Mouse (Mus musculus) hindbrain, embryonic 14.5 days (tissue): ENCODE measurements at regions not wholly inside any gene's neighbourhood (a gene's known extent, or its start where the extent isn't known, plus 50 kb on each side); places are given as distances from the start of the nearest gene placed in this dataset.

Experiments used
- ATAC-seq: fragments of 200-750 bp; cut with Nextera tagmentation; 2 replicates; pipeline ENCODE4 v1.8.0; 2017; ENCODE audit warnings: moderate number of reproducible peaks, mild to moderate bottlenecking, moderate TSS enrichment, moderate library complexity; ENCODE audit not compliant: low FRiP score
- DNase-seq: peaks from one replicate; pipeline ENCODE4 v3.0.0-alpha.2; 2015; ENCODE audit warnings: low spot score
- H3K27ac ChIP-seq: fragments of 300-500 bp; sonication (generic); 2 replicates; pipeline ENCODE4 v1.5.1; 2014; ENCODE audit warnings: mild to moderate bottlenecking, moderate library complexity
- H3K27me3 ChIP-seq: fragments of 300-500 bp; sonication (generic); 2 replicates; pipeline ENCODE4 v1.6.1; 2014; ENCODE audit warnings: mild to moderate bottlenecking, low read length, mixed read lengths; ENCODE audit not compliant: control insufficient read depth, insufficient read depth
- H3K36me3 ChIP-seq: fragments of 300-500 bp; sonication (generic); replicated peaks from 2 replicates; pipeline ENCODE4 v1.6.1; 2014; ENCODE audit not compliant: control insufficient read depth, insufficient read depth
- H3K4me1 ChIP-seq: fragments of 300-500 bp; sonication (generic); replicated peaks from 2 replicates; pipeline ENCODE4 v1.6.1; 2014; ENCODE audit warnings: antibody characterized with exemption, low read length, mixed read lengths; ENCODE audit not compliant: control insufficient read depth, insufficient read depth
- H3K4me2 ChIP-seq: fragments of 300-500 bp; sonication (generic); replicated peaks from 2 replicates; pipeline ENCODE4 v1.6.1; 2014; ENCODE audit warnings: mild to moderate bottlenecking, moderate library complexity
- H3K4me3 ChIP-seq: fragments of 300-500 bp; sonication (generic); replicated peaks from 2 replicates; pipeline ENCODE4 v1.5.1; 2014; ENCODE audit warnings: mild to moderate bottlenecking, low read length
- H3K9ac ChIP-seq: fragments of 300-500 bp; sonication (generic); 2 replicates; pipeline ENCODE4 v1.6.1; 2014
- H3K9me3 ChIP-seq: fragments of 300-500 bp; sonication (generic); 2 replicates; pipeline ENCODE4 v1.6.1; 2016; ENCODE audit warnings: low read length; ENCODE audit not compliant: control insufficient read depth
- WGBS: fragments of 180-500 bp; shearing (Covaris S2); extraction: QIAGEN DNeasy Blood & Tissue Kit; methylation state at CpG from one replicate; pipeline ENCODE4 v1.1.7; 2014; 5-methylcytosine and 5-hydroxymethylcytosine counted together

- Histone ChIP-seq H3K4me1 (no peaks in the 10 kb centered on the region), H3K27ac (no peak overlapping the region), H3K27me3 (no peaks in the 10 kb centered on the region), H3K9me3 (no peaks in the 10 kb centered on the region), H3K4me3 (no peak overlapping the region), H3K36me3 (no peaks in the 10 kb centered on the region), H3K4me2 (no peak overlapping the region), H3K9ac (no peak overlapping the region)
- ATAC-seq (no peak), DNase-seq (no peak)
- 18% methylated on average over 2 of the region's 2 CpGs for WGBS
These were observed 155.3 kb downstream of the Tox3 start for GRCm38 (mm10) chr8:90192856-90193255.

- no peak overlapping the region for H3K27ac ChIP-seq
- no peak for DNase-seq
These were observed 165.3 kb downstream of the Tox3 start for GRCm38 (mm10) chr8:90182807-90183206.

GRCm38 (mm10) chr8:90176771-90177170 lies 171.4 kb downstream of the Tox3 start:
- Histone ChIP-seq H3K27ac (no peak overlapping the region), H3K36me3 (no peaks in the 10 kb centered on the region), H3K4me2 (peak overlapping the region; percentile 24), H3K4me3 (no peak overlapping the region), H3K9ac (no peak overlapping the region), H3K27me3 (no peaks in the 10 kb centered on the region), H3K9me3 (no peaks in the 10 kb centered on the region), H3K4me1 (0 out of 2 replicates have a peak, but pooled peaks cover 18% of the 10 kb centered on the region)
- 22% methylated on average over 7 of the region's 7 CpGs for WGBS
- no peak for ATAC-seq
- DNase-seq = no peak

More at GRCm38 (mm10) chr8:90182807-90183206, 165.3 kb downstream of the Tox3 start:
- Histone ChIP-seq H3K4me2 (no peak overlapping the region), H3K4me3 (no peak overlapping the region), H3K9me3 (no peaks in the 10 kb centered on the region), H3K36me3 (no peaks in the 10 kb centered on the region), H3K9ac (no peak overlapping the region), H3K4me1 (no peaks in the 10 kb centered on the region), H3K27me3 (no peaks in the 10 kb centered on the region)
- 33% methylated on average over 6 of the region's 6 CpGs for WGBS
- no peak for ATAC-seq

- ATAC-seq = no peak
- Histone ChIP-seq H3K4me3 (no peak overlapping the region), H3K4me2 (peak overlapping the region; percentile 24), H3K36me3 (no peaks in the 10 kb centered on the region), H3K9me3 (no peaks in the 10 kb centered on the region), H3K4me1 (0 out of 2 replicates have a peak, but pooled peaks cover 18% of the 10 kb centered on the region), H3K27ac (no peak overlapping the region), H3K9ac (no peak overlapping the region), H3K27me3 (no peaks in the 10 kb centered on the region)
- 28% methylated on average over 9 of the region's 9 CpGs for WGBS
- peak; percentile 50 for DNase-seq
These were observed 171.8 kb downstream of the Tox3 start for GRCm38 (mm10) chr8:90176335-90176734.

GRCm38 (mm10) chr8:90166639-90167038 lies 181.5 kb downstream of the Tox3 start:
- no peak for DNase-seq
- Histone ChIP-seq H3K27ac (no peak overlapping the region), H3K36me3 (no peaks in the 10 kb centered on the region), H3K9ac (no peak overlapping the region), H3K9me3 (no peaks in the 10 kb centered on the region), H3K4me3 (no peak overlapping the region), H3K4me2 (no peak overlapping the region), H3K4me1 (peaks cover 4% of the 10 kb centered on the region; the same call in 1 of the 2 replicates), H3K27me3 (no peaks in the 10 kb centered on the region)
- 100% methylated on average over 2 of the region's 2 CpGs for WGBS
- ATAC-seq = no peak

GRCm38 (mm10) chr8:90151477-90151876 lies 196.7 kb downstream of the Tox3 start:
- Histone ChIP-seq H3K4me2 (no peak overlapping the region), H3K9me3 (no peaks in the 10 kb centered on the region), H3K9ac (no peak overlapping the region), H3K27me3 (no peaks in the 10 kb centered on the region), H3K36me3 (no peaks in the 10 kb centered on the region), H3K4me1 (no peaks in the 10 kb centered on the region), H3K4me3 (no peak overlapping the region), H3K27ac (no peak overlapping the region)
- 88% methylated on average over 5 of the region's 5 CpGs for WGBS
- ATAC-seq (no peak), DNase-seq (no peak)

- Histone ChIP-seq H3K9me3 (no peaks in the 10 kb centered on the region), H3K9ac (no peak overlapping the region), H3K4me1 (no peaks in the 10 kb centered on the region), H3K4me2 (no peak overlapping the region), H3K4me3 (no peak overlapping the region), H3K27ac (no peak overlapping the region), H3K36me3 (no peaks in the 10 kb centered on the region), H3K27me3 (no peaks in the 10 kb centered on the region)
- 53% methylated on average over 6 of the region's 6 CpGs for WGBS
- no peak for ATAC-seq
- no peak for DNase-seq
These were observed 198.2 kb downstream of the Tox3 start for GRCm38 (mm10) chr8:90149903-90150302.

- ATAC-seq (no peak), DNase-seq (no peak)
- 89% methylated on average over 5 of the region's 5 CpGs for WGBS
- Histone ChIP-seq H3K27ac (no peak overlapping the region), H3K9me3 (no peaks in the 10 kb centered on the region), H3K27me3 (no peaks in the 10 kb centered on the region), H3K4me2 (no peak overlapping the region), H3K36me3 (no peaks in the 10 kb centered on the region), H3K4me1 (no peaks in the 10 kb centered on the region), H3K4me3 (no peak overlapping the region), H3K9ac (no peak overlapping the region)
These were observed 213.5 kb downstream of the Tox3 start for GRCm38 (mm10) chr8:90134626-90135025.

GRCm38 (mm10) chr8:90130704-90131267 lies 217.4 kb downstream of the Tox3 start:
- no peak for ATAC-seq

GRCm38 (mm10) chr8:90125426-90125825 lies 222.7 kb downstream of the Tox3 start:
- Histone ChIP-seq H3K27me3 (no peaks in the 10 kb centered on the region), H3K4me2 (no peak overlapping the region), H3K27ac (no peak overlapping the region), H3K9me3 (no peaks in the 10 kb centered on the region), H3K9ac (no peak overlapping the region), H3K36me3 (no peaks in the 10 kb centered on the region), H3K4me3 (no peak overlapping the region), H3K4me1 (no peaks in the 10 kb centered on the region)
- no peak for DNase-seq
- WGBS = 100% methylated on average over 1 of the region's 1 CpGs
- no peak for ATAC-seq

More at GRCm38 (mm10) chr8:90130704-90131267, 217.4 kb downstream of the Tox3 start:
- no peaks in the 10 kb centered on the region for H3K4me1 ChIP-seq
- no peaks in the 10 kb centered on the region for H3K36me3 ChIP-seq
- no peak overlapping the region for H3K4me3 ChIP-seq
- H3K4me2 ChIP-seq = no peak overlapping the region
- no peaks in the 10 kb centered on the region for H3K27me3 ChIP-seq
- 79% methylated on average over 5 of the region's 5 CpGs for WGBS
- H3K9me3 ChIP-seq = no peaks in the 10 kb centered on the region
- DNase-seq = no peak
- no peak overlapping the region for H3K27ac ChIP-seq
- H3K9ac ChIP-seq = no peak overlapping the region
